In the genomic region with DNA sequence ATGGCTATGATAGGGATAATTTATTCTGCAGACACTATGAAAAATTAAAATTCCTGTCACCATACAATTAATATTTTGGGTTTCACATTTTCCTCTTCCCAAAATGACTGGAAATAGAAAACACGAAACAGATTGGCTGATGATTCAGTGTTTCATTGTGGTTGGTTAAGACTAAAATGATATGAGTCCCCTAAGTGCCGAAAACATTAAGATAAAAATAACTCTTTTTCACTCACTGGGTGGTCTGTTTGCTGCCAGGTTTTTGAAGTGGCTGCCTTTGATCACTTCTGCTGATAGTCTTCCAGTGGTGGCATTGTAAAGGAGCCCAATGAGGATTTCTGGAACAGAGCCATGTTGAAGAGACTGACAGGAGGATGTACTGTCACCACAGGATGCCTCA, we compare ENCODE assay signal across 16 mouse cellular contexts. TPM values are rescaled to one million over a fixed set of nuclear protein-coding genes. Genes with fewer than 3 reads are reported as not detected.
"Had no signal": no experiment of that assay in that cellular context is flagged by ENCODE, and none has a peak within 500 bp of the region (broad histone marks: within the 10 kb centered on the region; RNA-seq: fewer than 3 reads in every experiment).

No protein-coding gene starts in this region.

- H3K9me3 ChIP-seq: lung, embryonic 15.5 days; megakaryocyte, embryonic 14.5 days; midbrain, embryonic 13.5 days; neural tube, embryonic 12.5 days; stomach, embryonic 15.5 days had no signal

- H3K27ac ChIP-seq: lung, embryonic 15.5 days; macrophage; midbrain, embryonic 13.5 days; neural tube, embryonic 12.5 days; stomach, embryonic 15.5 days; stomach, postnatal 0 days had no signal

- H3K4me2 ChIP-seq: lung, embryonic 15.5 days; midbrain, embryonic 11.5 days; midbrain, embryonic 13.5 days; neural tube, embryonic 12.5 days; stomach, embryonic 15.5 days had no signal

- H3K9ac ChIP-seq: liver, postnatal 0 days; lung, embryonic 15.5 days; midbrain, embryonic 13.5 days; neural tube, embryonic 12.5 days; stomach, embryonic 15.5 days had no signal

- DNase-seq: liver, postnatal 0 days; lung, postnatal 14 days; lung, postnatal 36 days; right cerebral cortex, postnatal 14 days; thymus, adult 2 months; thymus, postnatal 25 days; thymus, postnatal 4 days had no signal

- H3K4me3 ChIP-seq: lung, embryonic 15.5 days; megakaryocyte, embryonic 14.5 days; midbrain, embryonic 13.5 days; neural tube, embryonic 12.5 days; stomach, embryonic 15.5 days had no signal

- ATAC-seq: liver, postnatal 0 days; lung, postnatal 0 days; midbrain, embryonic 13.5 days had no signal

- H3K27me3 ChIP-seq: lung, embryonic 15.5 days; midbrain, embryonic 13.5 days; neural tube, embryonic 12.5 days; stomach, embryonic 15.5 days had no signal

- H3K36me3 ChIP-seq: lung, embryonic 15.5 days; neural tube, embryonic 12.5 days; stomach, embryonic 15.5 days had no signal

- H3K4me1 ChIP-seq: megakaryocyte, embryonic 14.5 days; midbrain, embryonic 13.5 days; neural tube, embryonic 12.5 days; stomach, embryonic 15.5 days had no signal

RNA-seq across cellular contexts. Expression of gene Sertad4, which starts 46.0 kb away (rescaled TPM):
- polyA plus RNA-seq: macrophage had no signal
